Mouse (Mus musculus): ENCODE results near the gene Fermt3. TPM values are rescaled to one million over a fixed set of nuclear protein-coding genes. Genes with fewer than 3 reads are reported as not detected.

Gene Fermt3
- polyA plus RNA-seq, 1 experiment from 2014 or later: 1.9 TPM

DNA sequence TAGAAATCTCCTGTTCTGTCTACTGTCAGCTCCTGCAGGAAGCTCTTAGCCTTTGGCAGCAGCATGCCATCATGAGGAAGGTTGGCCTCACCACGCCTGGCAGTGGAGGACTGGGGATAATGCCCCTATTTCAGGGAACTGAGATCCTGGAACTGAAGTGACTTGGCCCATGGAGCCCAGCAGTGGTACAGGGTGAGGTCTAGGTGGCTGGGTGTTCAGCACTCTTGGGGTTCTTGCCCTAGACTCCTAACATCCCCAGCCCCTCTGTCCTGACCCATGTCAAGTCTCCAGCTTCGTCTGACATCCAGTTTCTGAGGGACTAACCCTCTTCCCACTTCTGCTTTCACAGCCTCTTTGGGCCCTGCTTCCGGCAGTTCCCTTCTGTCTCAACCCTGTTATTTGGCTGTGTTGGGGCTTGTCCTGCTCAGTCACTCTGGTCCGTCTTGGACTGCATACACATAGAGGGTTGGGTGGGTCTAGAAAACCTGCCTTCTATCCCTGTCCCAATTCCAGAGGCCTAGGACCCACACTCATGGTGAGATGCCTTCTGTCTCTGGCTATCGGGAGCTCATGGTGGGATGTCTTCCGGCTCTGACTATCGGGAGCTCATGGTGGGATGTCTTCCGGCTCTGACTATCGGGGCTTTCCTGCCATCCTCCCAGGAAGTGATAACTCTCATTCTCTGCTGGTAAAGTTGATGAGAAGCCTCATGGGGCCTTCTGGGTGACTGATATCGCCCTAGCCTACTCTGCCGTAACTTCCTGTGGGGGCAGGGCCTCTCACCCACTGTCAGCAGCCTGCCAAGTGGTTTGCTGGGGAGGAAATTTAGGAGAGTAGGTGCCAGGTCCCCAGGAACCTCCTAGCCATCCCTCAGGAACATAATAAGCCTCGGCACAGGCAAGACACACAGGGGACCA is 1.5 kb downstream of the Fermt3 start:
- no peak overlapping the region for H3K9ac ChIP-seq (replicated peaks; ENCODE audit: low read depth, low read length)
- peaks cover 24% of the 10 kb centered on the region for H3K36me3 ChIP-seq (ENCODE audit: control insufficient read depth, insufficient read depth, low read length)
- no peaks in the 10 kb centered on the region for H3K4me1 ChIP-seq (ENCODE audit: control insufficient read depth, insufficient read depth, low read length)
- no peak overlapping the region for H3K27ac ChIP-seq (ENCODE audit: low read depth, low read length)
- H3K27me3 ChIP-seq (ENCODE audit: control insufficient read depth, insufficient read depth, low read length): no peaks in the 10 kb centered on the region
- 83% methylated on average over 12 of the region's 12 CpGs for WGBS
- H3K4me3 ChIP-seq (ENCODE audit: low read depth, low read length): no peak overlapping the region
- no peaks in the 10 kb centered on the region for H3K9me3 ChIP-seq (ENCODE audit: control insufficient read depth, low read length)
- no peak overlapping the region for H3K4me2 ChIP-seq (ENCODE audit: low read depth, low read length)
- ATAC-seq (ENCODE audit: low read depth): no peak

DNA sequence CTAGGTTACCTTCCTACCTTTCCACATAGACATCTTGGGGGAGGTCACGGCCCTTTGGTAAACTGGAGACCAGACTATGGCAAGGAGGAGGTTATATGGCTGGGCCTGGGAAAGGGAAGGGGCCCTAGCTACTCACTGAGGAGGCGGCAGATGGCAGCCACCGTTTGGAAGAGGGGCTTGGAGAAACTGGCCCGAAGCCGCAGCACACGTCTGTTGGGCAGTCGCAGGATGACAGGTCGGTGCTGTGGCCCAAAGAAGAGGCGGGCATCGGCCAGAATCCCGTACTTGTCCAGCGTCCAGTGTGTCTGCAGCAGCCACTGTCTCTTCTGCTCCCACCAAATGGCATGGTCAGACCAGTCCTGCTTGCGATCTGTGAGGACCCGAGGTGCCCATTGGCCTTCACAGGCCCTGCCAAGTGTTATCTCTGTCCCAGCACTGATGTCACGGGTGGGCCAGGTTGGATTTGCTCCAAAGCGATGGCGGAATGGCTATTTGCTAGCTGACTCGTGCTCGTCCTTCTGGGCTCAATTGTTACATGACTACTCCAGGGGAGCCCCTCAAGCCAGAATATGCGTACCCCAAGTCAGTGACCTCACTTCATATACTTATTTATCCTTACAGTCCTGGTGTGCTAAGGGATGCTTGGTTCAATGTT is 4.7 kb downstream of the Fermt3 start:
- Histone ChIP-seq H3K9ac (replicated peaks; ENCODE audit: low read depth, low read length) (no peak overlapping the region), H3K4me1 (ENCODE audit: control insufficient read depth, insufficient read depth, low read length) (no peaks in the 10 kb centered on the region), H3K9me3 (ENCODE audit: control insufficient read depth, low read length) (no peaks in the 10 kb centered on the region), H3K4me3 (ENCODE audit: low read depth, low read length) (no peak overlapping the region), H3K27me3 (ENCODE audit: control insufficient read depth, insufficient read depth, low read length) (no peaks in the 10 kb centered on the region), H3K36me3 (ENCODE audit: control insufficient read depth, insufficient read depth, low read length) (peaks cover under 1% of the 10 kb centered on the region), H3K27ac (ENCODE audit: low read depth, low read length) (no peak overlapping the region), H3K4me2 (ENCODE audit: low read depth, low read length) (no peak overlapping the region)
- ATAC-seq (ENCODE audit: low read depth): no peak
- 89% methylated on average over 18 of the region's 20 CpGs for WGBS

DNA sequence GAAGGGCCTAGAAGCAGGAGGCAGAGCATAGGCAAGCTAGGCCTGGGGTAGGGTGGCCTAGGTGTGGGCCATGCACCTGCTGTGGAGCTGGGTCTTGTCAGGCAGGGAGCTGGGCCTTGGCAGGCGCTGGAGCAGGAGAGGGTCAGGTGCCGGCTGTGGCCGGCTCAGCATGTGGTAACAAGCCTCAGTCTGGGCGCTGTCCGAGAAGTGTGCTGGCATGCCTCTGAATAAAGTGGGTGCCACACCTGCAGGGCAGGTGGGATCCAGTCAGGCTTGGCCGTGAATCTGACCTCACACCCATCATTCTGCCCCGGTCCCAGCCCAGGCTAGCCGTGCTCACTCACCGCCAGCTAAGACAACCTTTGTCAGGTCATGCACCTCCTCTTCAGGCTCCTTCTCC is 5.3 kb downstream of the Fermt3 start:
- Histone ChIP-seq H3K4me1 (ENCODE audit: control insufficient read depth, insufficient read depth, low read length) (no peaks in the 10 kb centered on the region), H3K9me3 (ENCODE audit: control insufficient read depth, low read length) (no peaks in the 10 kb centered on the region), H3K27ac (ENCODE audit: low read depth, low read length) (no peak overlapping the region), H3K4me2 (ENCODE audit: low read depth, low read length) (no peak overlapping the region), H3K9ac (replicated peaks; ENCODE audit: low read depth, low read length) (no peak overlapping the region), H3K27me3 (ENCODE audit: control insufficient read depth, insufficient read depth, low read length) (no peaks in the 10 kb centered on the region), H3K4me3 (ENCODE audit: low read depth, low read length) (no peak overlapping the region), H3K36me3 (ENCODE audit: control insufficient read depth, insufficient read depth, low read length) (no peaks in the 10 kb centered on the region; the same call in 1 of the 2 replicates)
- no peak for ATAC-seq (ENCODE audit: low read depth)
- WGBS: 93% methylated on average over 9 of the region's 9 CpGs

DNA sequence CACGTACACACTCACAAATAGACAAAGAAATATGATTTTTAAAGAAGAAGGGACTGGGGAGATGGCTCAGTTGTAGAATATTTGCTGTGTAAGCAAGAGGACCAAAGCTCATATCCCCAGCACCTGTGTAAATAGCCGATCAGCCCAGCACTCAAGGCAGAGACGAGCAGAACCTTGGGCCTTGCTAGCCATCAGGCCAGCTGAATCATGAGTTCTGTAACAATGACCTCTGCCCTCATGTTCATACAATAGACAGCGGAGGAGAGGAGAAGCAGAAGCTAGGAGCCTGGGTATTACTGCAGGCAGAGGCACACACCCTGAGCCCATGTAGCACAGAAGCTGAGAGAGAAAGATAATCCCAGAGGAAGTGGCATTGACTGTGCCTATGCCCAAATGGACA is 6.8 kb downstream of the Fermt3 start:
- no peak for ATAC-seq (ENCODE audit: low read depth)
- no peak overlapping the region for H3K4me2 ChIP-seq (ENCODE audit: low read depth, low read length)
- H3K9ac ChIP-seq (replicated peaks; ENCODE audit: low read depth, low read length): no peak overlapping the region
- no peaks in the 10 kb centered on the region for H3K4me1 ChIP-seq (ENCODE audit: control insufficient read depth, insufficient read depth, low read length)
- H3K27me3 ChIP-seq (ENCODE audit: control insufficient read depth, insufficient read depth, low read length): no peaks in the 10 kb centered on the region
- H3K4me3 ChIP-seq (ENCODE audit: low read depth, low read length): no peak overlapping the region
- no peaks in the 10 kb centered on the region for H3K36me3 ChIP-seq (ENCODE audit: control insufficient read depth, insufficient read depth, low read length)
- WGBS: 80% methylated on average over 4 of the region's 4 CpGs
- H3K9me3 ChIP-seq (ENCODE audit: control insufficient read depth, low read length): no peaks in the 10 kb centered on the region
- no peak overlapping the region for H3K27ac ChIP-seq (ENCODE audit: low read depth, low read length)

DNA sequence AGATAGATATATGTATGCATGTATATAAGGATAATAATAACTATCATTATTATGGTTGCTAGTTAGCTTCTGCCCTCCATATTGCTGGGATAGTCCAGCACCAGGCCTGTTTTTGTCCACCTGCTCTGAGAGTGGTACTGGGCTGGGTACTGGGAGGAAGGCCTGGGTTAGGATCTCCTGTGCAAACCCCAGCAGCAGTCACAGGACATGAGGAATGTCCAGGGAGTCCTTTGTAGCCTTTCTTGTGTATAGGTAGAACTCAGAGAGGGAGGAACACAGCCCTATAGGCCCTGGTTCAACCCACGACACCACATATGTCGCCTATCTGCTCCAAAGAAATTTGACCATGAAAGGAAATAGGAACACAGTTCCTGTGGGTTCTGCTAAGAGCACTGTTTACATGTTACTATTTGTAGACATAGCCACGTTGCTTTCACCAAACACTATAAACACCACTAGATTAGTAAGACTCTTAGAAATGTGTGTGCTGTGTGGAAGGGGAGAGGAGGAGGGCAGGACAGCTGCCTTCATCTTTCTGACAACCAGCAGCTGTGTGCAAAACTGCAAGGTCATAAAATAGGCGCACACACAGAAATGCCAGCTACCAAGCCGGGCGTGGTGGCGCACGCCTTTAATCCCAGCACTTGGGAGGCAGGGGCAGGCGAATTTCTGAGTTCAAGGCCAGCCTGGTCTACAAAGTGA is 12.2 kb downstream of the Fermt3 start:
- H3K4me1 ChIP-seq (ENCODE audit: control insufficient read depth, insufficient read depth, low read length): no peaks in the 10 kb centered on the region
- H3K9ac ChIP-seq (replicated peaks; ENCODE audit: low read depth, low read length): no peak overlapping the region
- H3K27ac ChIP-seq (ENCODE audit: low read depth, low read length): no peak overlapping the region
- H3K27me3 ChIP-seq (ENCODE audit: control insufficient read depth, insufficient read depth, low read length): no peaks in the 10 kb centered on the region
- H3K4me2 ChIP-seq (ENCODE audit: low read depth, low read length): no peak overlapping the region
- no peak for ATAC-seq (ENCODE audit: low read depth)
- no peak overlapping the region for H3K4me3 ChIP-seq (ENCODE audit: low read depth, low read length)
- no peaks in the 10 kb centered on the region for H3K9me3 ChIP-seq (ENCODE audit: control insufficient read depth, low read length)
- H3K36me3 ChIP-seq (ENCODE audit: control insufficient read depth, insufficient read depth, low read length): no peaks in the 10 kb centered on the region
- 92% methylated on average over 9 of the region's 9 CpGs for WGBS

DNA sequence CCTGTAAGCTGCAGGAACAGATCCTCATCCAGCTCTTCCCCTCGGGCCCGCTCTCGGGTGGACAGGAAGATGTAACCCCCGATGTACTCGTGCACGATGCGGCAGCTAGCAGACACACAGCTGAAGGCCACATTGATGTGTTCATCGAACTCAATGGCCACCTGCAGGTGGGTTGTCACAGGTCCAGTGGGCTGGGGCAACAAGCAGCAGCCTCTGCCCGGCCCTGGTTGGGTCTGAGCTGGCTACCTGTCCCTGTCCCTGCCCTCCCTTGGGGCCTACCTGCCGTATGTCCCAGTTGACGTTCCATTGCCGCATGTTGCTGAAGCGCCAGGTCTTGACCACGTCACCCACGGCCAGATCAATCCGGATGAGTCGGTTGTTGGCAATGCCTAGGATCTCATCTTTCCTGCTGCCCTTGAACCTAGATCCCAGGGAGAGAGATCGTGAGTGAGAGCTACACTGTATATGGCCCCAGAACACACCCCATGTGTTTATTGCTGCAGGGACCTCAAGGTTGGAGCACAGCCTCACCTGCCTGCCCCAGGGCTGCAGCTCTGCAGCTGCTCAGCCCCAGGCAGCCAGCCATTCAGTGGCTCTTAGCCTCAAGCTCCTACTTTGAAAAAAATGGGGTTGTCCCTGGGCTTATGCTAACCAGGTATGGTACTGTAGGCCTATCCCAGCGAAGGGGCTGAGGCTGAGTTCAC is 19.8 kb downstream of the Fermt3 start:
- Histone ChIP-seq H3K4me3 (ENCODE audit: low read depth, low read length) (no peak overlapping the region), H3K27me3 (ENCODE audit: control insufficient read depth, insufficient read depth, low read length) (no peaks in the 10 kb centered on the region), H3K4me2 (ENCODE audit: low read depth, low read length) (no peak overlapping the region), H3K27ac (ENCODE audit: low read depth, low read length) (no peak overlapping the region), H3K36me3 (ENCODE audit: control insufficient read depth, insufficient read depth, low read length) (no peaks in the 10 kb centered on the region; the same call in 1 of the 2 replicates), H3K4me1 (ENCODE audit: control insufficient read depth, insufficient read depth, low read length) (peaks cover 21% of the 10 kb centered on the region), H3K9ac (replicated peaks; ENCODE audit: low read depth, low read length) (no peak overlapping the region), H3K9me3 (ENCODE audit: control insufficient read depth, low read length) (no peaks in the 10 kb centered on the region)
- ATAC-seq (ENCODE audit: low read depth): no peak
- WGBS: 93% methylated on average over 19 of the region's 19 CpGs

DNA sequence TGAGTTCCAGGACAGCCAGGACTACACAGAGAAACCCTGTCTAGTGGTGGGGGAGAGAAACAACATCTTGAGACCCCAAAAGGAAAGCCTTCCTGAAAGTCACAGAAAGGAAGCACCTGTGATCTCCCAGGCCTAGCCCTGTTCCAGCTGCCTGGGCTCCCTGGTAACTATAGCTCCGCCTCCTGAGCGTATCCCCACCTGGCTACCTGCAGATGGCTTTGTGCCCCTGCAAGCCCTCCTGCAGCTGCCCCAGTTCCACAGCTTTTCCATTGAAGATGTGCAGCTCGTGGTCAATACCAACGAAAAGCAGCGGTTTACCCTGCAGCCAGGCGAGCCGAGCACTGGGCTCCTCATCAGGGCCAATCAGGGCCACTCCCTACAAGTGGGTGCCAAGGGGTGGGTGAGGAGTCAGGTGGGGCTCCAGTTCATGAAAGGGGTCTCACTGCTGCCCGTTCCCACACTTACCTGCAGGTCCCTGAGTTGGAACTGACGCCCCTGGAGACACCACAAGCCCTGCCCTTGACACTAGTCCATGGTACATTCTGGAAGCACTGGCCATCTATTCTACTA is 21.5 kb downstream of the Fermt3 start:
- WGBS: 88% methylated on average over 9 of the region's 9 CpGs
- H3K27ac ChIP-seq (ENCODE audit: low read depth, low read length): no peak overlapping the region
- peaks cover 26% of the 10 kb centered on the region for H3K4me1 ChIP-seq (ENCODE audit: control insufficient read depth, insufficient read depth, low read length)
- no peaks in the 10 kb centered on the region for H3K9me3 ChIP-seq (ENCODE audit: control insufficient read depth, low read length)
- H3K4me2 ChIP-seq (ENCODE audit: low read depth, low read length): no peak overlapping the region
- H3K27me3 ChIP-seq (ENCODE audit: control insufficient read depth, insufficient read depth, low read length): no peaks in the 10 kb centered on the region
- no peak for ATAC-seq (ENCODE audit: low read depth)
- no peak overlapping the region for H3K9ac ChIP-seq (replicated peaks; ENCODE audit: low read depth, low read length)
- H3K36me3 ChIP-seq (ENCODE audit: control insufficient read depth, insufficient read depth, low read length): no peaks in the 10 kb centered on the region; the same call in 1 of the 2 replicates
- no peak overlapping the region for H3K4me3 ChIP-seq (ENCODE audit: low read depth, low read length)

DNA sequence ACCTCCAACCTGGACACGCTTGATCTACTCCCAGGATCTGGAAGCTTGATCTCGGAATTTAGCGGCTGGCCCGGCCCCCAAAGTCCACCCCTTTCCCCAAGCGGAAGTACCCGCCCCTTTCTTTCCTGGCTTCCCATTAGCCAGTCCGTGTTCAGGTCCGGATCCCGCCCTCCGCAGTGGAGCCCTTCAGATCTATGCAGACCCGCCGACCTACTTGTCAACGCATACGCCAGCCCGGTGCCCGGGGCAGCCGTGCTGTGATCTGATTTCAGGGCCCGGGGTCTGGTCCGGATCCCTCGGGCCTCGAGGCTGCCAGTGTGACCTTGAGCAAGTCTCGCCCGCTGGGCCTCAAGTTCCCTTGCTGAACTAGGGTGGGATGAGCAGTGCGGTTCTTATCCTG is 23.3 kb downstream of the Fermt3 start, which contains the start of the genes Nudt22 and Trpt1:
Gene Nudt22 (minus strand): TSS at position 112 of the 400 bp plus-strand sequence.
Gene Trpt1 (plus strand): TSS at position 126 of the 400 bp plus-strand sequence.
- Histone ChIP-seq H3K27me3 (ENCODE audit: control insufficient read depth, insufficient read depth, low read length) (no peaks in the 10 kb centered on the region), H3K4me2 (ENCODE audit: low read depth, low read length) (peak within 1 kb of the TSS; percentile 80), H3K9me3 (ENCODE audit: control insufficient read depth, low read length) (no peaks in the 10 kb centered on the region), H3K9ac (replicated peaks; ENCODE audit: low read depth, low read length) (peak within 1 kb of the TSS; percentile 59), H3K36me3 (ENCODE audit: control insufficient read depth, insufficient read depth, low read length) (no peaks in the 10 kb centered on the region; the same call in 1 of the 2 replicates), H3K4me1 (ENCODE audit: control insufficient read depth, insufficient read depth, low read length) (peaks cover 27% of the 10 kb centered on the region), H3K27ac (ENCODE audit: low read depth, low read length) (peak within 1 kb of the TSS; percentile 40), H3K4me3 (ENCODE audit: low read depth, low read length) (peak within 1 kb of the TSS; percentile 51)
- peak; percentile 70 for ATAC-seq (ENCODE audit: low read depth)
- WGBS: under 1% methylated on average over 24 of the region's 24 CpGs
